Mouse (Mus musculus): Measurements from ENCODE around the gene Acvr2b. TPM values are rescaled to one million over a fixed set of nuclear protein-coding genes. Genes with fewer than 3 reads are reported as not detected.

Gene Acvr2b
- polyA plus RNA-seq (2017; shearing (Covaris generic)) = 0.47 TPM

GRCm38 (mm10) chr9:119401801-119402214, at the start of gene Acvr2b:
Acvr2b (plus strand) TSS chr9:119402118.

GRCm38 (mm10) chr9:119357331-119358057, 44.4 kb upstream of the Acvr2b start, which contains the start of gene Xylb:
Xylb (plus strand) TSS chr9:119357381.

GRCm38 (mm10) chr9:119365284-119365683, 36.6 kb upstream of the Acvr2b start, which contains the start of gene Slc22a14:
Slc22a14 (minus strand) TSS chr9:119365553.

GRCm38 (mm10) chr9:119444738-119445429, 43.0 kb downstream of the Acvr2b start, which contains the start of gene Exog:
Exog (plus strand) TSS chr9:119444943.

Other genes starting within 250 kb of the Acvr2b start
- gene Acaa1b, start 245.0 kb upstream of the Acvr2b start, polyA plus RNA-seq (2017; shearing (Covaris generic)) = not detected
- gene Gm47289, start 243.0 kb upstream of the Acvr2b start, polyA plus RNA-seq (2017; shearing (Covaris generic)) = not detected
- not detected for gene Slc22a13, start 193.0 kb upstream of the Acvr2b start, polyA plus RNA-seq (2017; shearing (Covaris generic))
- 31.7 TPM for gene Oxsr1, start 79.7 kb upstream of the Acvr2b start, polyA plus RNA-seq (2017; shearing (Covaris generic))
- gene Acaa1a, start 62.4 kb upstream of the Acvr2b start, polyA plus RNA-seq (2017; shearing (Covaris generic)) = 75.7 TPM
- gene Myd88, start 60.7 kb upstream of the Acvr2b start, polyA plus RNA-seq (2017; shearing (Covaris generic)) = 48.8 TPM
- 0.84 TPM for gene Xylb, start 44.7 kb upstream of the Acvr2b start, polyA plus RNA-seq (2017; shearing (Covaris generic))
- gene Slc22a14, start 36.6 kb upstream of the Acvr2b start, polyA plus RNA-seq (2017; shearing (Covaris generic)) = not detected
- 5.5 TPM for gene Exog, start 42.8 kb downstream of the Acvr2b start, polyA plus RNA-seq (2017; shearing (Covaris generic))
- gene Scn5a, start 176.9 kb downstream of the Acvr2b start, polyA plus RNA-seq (2017; shearing (Covaris generic)) = not detected

Data from effector memory CD4-positive, alpha-beta T cell, adult 5 months (primary cell).